Mouse (Mus musculus) forebrain, embryonic 14.5 days (tissue): ENCODE data around the gene Tmppe. TPM values are rescaled to one million over a fixed set of nuclear protein-coding genes. Genes with fewer than 3 reads are reported as not detected.

ENCODE experiments used
- ATAC-seq: fragments of 200-750 bp; cut with Nextera tagmentation; 2 replicates; pipeline ENCODE4 v1.8.0; 2017; ENCODE audit warnings: mild to moderate bottlenecking, moderate library complexity
- DNase-seq: peaks from one replicate; pipeline ENCODE4 v3.0.0-alpha.2; 2015; ENCODE audit warnings: low spot score
- H3K27ac ChIP-seq: fragments of 300-500 bp; sonication (generic); 2 replicates; pipeline ENCODE4 v1.5.1; 2014; ENCODE audit warnings: low read depth, mild to moderate bottlenecking, control low read depth, low read length, moderate library complexity
- H3K27me3 ChIP-seq: fragments of 300-500 bp; sonication (generic); replicated peaks from 2 replicates; pipeline ENCODE4 v1.6.1; 2014; ENCODE audit warnings: low read length, control low read depth, mixed read lengths; ENCODE audit not compliant: control insufficient read depth, insufficient read depth
- H3K36me3 ChIP-seq: fragments of 300-500 bp; sonication (generic); 2 replicates; pipeline ENCODE4 v1.6.1; 2014; ENCODE audit warnings: low read length, control low read depth; ENCODE audit not compliant: control insufficient read depth, insufficient read depth
- H3K4me1 ChIP-seq: fragments of 300-500 bp; sonication (generic); 2 replicates; pipeline ENCODE4 v1.6.1; 2014; ENCODE audit warnings: antibody characterized with exemption, low read length, control low read depth; ENCODE audit not compliant: control insufficient read depth, insufficient read depth
- H3K4me2 ChIP-seq: fragments of 300-500 bp; sonication (generic); 2 replicates; pipeline ENCODE4 v1.6.1; 2014; ENCODE audit warnings: mild to moderate bottlenecking, control low read depth, low read length
- H3K4me3 ChIP-seq: fragments of 300-500 bp; sonication (generic); 2 replicates; pipeline ENCODE4 v1.5.1; 2014; ENCODE audit warnings: low read depth, low read length, control low read depth
- H3K9ac ChIP-seq: fragments of 300-500 bp; sonication (generic); 2 replicates; pipeline ENCODE4 v1.6.1; 2014; ENCODE audit warnings: mild to moderate bottlenecking, low read length, control low read depth, moderate library complexity
- H3K9me3 ChIP-seq: fragments of 300-500 bp; sonication (generic); replicated peaks from 2 replicates; pipeline ENCODE4 v1.6.1; 2016; ENCODE audit warnings: low read length, control low read depth, mixed read lengths; ENCODE audit not compliant: control insufficient read depth
- WGBS: fragments of 180-500 bp; shearing (Covaris S2); extraction: QIAGEN DNeasy Blood & Tissue Kit; methylation state at CpG from one replicate; pipeline ENCODE4 v1.1.7; 2014; 5-methylcytosine and 5-hydroxymethylcytosine counted together
- polyA plus RNA-seq: library from polyadenylated mRNA; unstranded; fragments of >200 nt; fragmentation: Nextera tagmentation; extraction: Ambion mirVana; gene quantifications from 2 replicates; pipeline ENCODE4 v1.2.1, GENCODE M21; 2014

The Tmppe gene
- polyA plus RNA-seq, 1 experiment from 2014 or later, result 1.8 TPM

DNA sequence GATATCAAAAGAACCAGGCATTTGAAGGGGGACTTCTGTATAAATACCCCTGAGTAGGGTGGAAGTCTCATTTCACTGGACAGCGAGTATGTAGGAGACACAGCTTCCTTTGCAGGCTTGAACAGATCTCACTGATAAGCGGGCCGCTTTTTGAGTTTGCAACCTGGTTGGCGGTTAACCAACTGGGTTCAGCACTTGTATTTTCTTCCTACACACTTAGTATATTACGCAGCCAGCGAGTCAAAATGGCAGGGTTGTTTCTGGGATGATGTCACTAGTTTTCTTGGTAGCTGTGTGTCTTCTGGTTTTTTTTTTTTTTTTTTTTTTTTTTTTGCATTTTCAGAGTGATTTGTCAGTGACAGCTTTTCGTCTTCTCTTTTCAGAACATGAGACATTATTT lies 20.9 kb downstream of the Tmppe start:
- no peak for DNase-seq

DNA sequence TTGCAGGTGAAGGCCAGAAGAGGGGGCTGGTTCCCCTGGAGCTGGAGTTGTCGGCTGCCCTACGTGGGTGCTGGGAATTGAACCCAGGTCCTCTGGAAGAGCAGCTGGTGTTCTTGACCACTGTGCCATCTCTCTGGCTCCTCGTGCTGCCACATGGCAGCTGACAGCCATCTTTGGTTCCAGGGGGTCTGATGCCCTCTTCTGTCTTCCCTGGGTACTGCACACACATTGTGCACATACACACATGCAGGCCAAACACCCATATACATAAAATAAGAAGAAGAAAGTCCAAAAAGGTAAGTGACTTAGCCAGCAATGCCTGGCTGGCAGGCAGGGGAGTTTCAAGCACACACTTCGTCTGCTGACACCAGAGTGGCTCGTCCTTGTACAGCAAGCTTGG lies 24.7 kb downstream of the Tmppe start:
- H3K9me3 ChIP-seq, result no peaks in the 10 kb centered on the region
- H3K36me3 ChIP-seq, result 0 out of 2 replicates have a peak, but pooled peaks cover 6% of the 10 kb centered on the region
- H3K4me3 ChIP-seq, result no peak overlapping the region
- ATAC-seq (no peak), DNase-seq (no peak)
- no peak overlapping the region for H3K27ac ChIP-seq
- H3K27me3 ChIP-seq, result no peaks in the 10 kb centered on the region
- no peaks in the 10 kb centered on the region for H3K4me1 ChIP-seq
- 98% methylated on average over 5 of the region's 5 CpGs for WGBS
- no peak overlapping the region for H3K4me2 ChIP-seq
- H3K9ac ChIP-seq, result no peak overlapping the region

More for the DNA sequence above, 20.9 kb downstream of the Tmppe start:
- ATAC-seq, result no peak
- no peak overlapping the region for H3K27ac ChIP-seq
- no peak overlapping the region for H3K4me2 ChIP-seq
- no peaks in the 10 kb centered on the region for H3K4me1 ChIP-seq
- H3K4me3 ChIP-seq, result no peak overlapping the region
- 96% methylated on average over 7 of the region's 7 CpGs for WGBS
- no peaks in the 10 kb centered on the region for H3K27me3 ChIP-seq
- H3K36me3 ChIP-seq, result 0 out of 2 replicates have a peak, but pooled peaks cover 6% of the 10 kb centered on the region
- no peaks in the 10 kb centered on the region for H3K9me3 ChIP-seq
- no peak overlapping the region for H3K9ac ChIP-seq

DNA sequence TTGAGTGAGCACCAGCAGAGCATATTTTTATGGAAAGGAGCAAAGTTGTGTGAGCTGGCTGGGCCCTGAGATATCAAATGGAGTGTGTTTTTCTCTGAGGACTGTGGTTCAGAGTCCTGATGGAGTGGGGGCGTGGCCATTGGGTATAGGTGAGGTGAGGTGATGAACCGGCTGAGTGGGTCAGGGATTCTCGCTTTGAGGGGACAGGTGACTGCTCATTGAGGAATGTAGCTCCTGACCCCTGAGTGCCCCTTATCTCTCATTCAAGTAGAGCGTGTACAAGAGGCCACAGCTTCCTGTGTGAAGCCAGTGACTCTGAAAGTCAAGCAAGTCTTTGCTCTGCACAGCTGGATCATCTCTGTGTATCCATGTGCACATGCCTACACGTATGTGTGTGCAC lies 25.3 kb downstream of the Tmppe start:
- 90% methylated on average over 5 of the region's 5 CpGs for WGBS
- no peak for DNase-seq

DNA sequence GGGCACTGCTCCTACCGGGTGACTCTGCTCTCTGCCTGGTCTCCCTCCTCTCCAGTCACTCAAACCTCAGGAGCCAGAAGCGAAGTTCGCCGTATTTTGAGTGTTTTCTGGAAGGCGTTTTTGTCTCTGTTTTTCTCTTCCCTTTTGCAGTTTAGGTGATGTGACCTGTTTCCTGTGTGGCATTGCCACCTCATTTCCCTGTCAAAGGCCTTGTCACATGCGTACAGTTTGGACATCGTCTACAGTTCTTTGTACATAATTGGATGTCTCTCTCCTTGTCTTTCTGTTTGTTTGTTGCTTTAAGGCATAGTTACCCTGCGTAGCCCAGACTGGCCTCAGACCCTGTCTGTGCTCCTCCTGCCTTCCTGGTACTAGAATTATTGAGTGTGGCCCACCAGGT lies 26.5 kb downstream of the Tmppe start:
- DNase-seq, result no peak
- 0 out of 2 replicates have a peak, but pooled peaks cover 6% of the 10 kb centered on the region for H3K36me3 ChIP-seq
- 95% methylated on average over 8 of the region's 8 CpGs for WGBS

More for the DNA sequence above, 25.3 kb downstream of the Tmppe start:
- no peaks in the 10 kb centered on the region for H3K9me3 ChIP-seq
- H3K36me3 ChIP-seq, result 0 out of 2 replicates have a peak, but pooled peaks cover 6% of the 10 kb centered on the region
- no peak overlapping the region for H3K9ac ChIP-seq
- no peak overlapping the region for H3K4me2 ChIP-seq
- ATAC-seq, result no peak
- H3K4me1 ChIP-seq, result no peaks in the 10 kb centered on the region
- no peaks in the 10 kb centered on the region for H3K27me3 ChIP-seq
- no peak overlapping the region for H3K27ac ChIP-seq
- H3K4me3 ChIP-seq, result no peak overlapping the region

DNA sequence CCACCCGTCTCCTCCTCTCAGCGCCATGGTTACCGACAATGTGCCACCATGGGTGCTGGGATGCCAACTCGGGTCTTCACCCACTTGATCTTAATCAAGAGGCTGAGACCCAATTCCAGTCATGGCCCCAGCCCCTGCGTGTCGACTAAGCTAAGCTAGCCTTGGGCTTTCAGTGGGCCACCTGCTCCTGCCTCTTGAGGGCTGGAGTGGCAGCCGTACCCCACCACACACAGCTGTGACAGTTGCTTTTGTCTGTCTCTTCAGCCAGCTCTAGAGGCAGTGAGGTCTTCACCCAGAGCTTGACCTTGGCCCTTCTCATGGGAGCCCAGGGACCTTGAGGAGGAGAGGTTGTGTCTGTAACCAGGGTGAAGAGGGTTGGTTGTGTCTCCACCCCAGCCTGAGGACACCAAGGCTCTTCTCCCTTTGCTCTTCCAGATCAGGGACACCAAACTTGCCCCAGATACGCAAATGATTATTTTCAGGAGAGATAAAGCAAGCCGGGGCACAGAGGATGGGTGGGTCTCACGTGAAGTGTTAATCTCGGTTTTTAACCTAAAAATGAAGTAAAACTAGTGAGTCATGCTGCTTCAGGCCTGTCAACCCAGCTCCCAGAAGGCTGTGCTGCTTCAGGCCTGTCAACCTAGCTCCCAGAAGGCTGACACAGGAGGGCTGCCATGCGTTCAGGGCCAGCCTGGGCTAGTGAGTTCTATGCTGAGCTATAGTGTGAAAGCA lies 27.4 kb downstream of the Tmppe start:
- Histone ChIP-seq H3K9me3 (no peaks in the 10 kb centered on the region), H3K4me1 (no peaks in the 10 kb centered on the region), H3K27me3 (no peaks in the 10 kb centered on the region), H3K36me3 (0 out of 2 replicates have a peak, but pooled peaks cover 6% of the 10 kb centered on the region), H3K27ac (no peak overlapping the region), H3K4me2 (no peak overlapping the region), H3K4me3 (no peak overlapping the region), H3K9ac (no peak overlapping the region)
- WGBS, result 91% methylated on average over 12 of the region's 12 CpGs
- ATAC-seq (no peak), DNase-seq (no peak)

More for the DNA sequence above, 26.5 kb downstream of the Tmppe start:
- Histone ChIP-seq H3K27me3 (no peaks in the 10 kb centered on the region), H3K4me2 (no peak overlapping the region), H3K27ac (no peak overlapping the region), H3K9ac (no peak overlapping the region), H3K9me3 (no peaks in the 10 kb centered on the region), H3K4me1 (no peaks in the 10 kb centered on the region), H3K4me3 (no peak overlapping the region)
- no peak for ATAC-seq

DNA sequence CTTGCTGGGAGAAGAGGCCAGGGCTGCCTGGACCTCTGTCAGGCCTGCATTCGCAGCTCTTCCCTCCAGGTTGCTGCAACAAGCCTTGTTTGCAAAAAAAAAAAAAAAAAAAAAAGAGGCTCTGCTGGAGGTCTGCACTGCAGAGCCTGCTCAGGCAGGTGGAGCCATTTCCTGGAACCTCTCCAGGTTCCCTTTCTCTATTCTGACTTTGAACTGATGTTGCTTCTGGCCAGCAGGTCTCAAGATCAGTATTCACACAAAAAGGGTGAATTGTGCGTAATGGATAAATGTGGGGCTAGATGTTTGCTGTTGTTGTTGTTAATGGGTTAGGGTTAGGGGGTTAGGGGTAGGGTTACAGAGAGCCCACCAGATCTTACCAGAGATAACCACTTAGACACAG lies 34.8 kb downstream of the Tmppe start:
- 92% methylated on average over 2 of the region's 2 CpGs for WGBS
- Histone ChIP-seq H3K27me3 (no peaks in the 10 kb centered on the region), H3K4me3 (no peak overlapping the region), H3K36me3 (no peaks in the 10 kb centered on the region), H3K27ac (no peak overlapping the region), H3K9me3 (0 out of 2 replicates have a peak, but pooled peaks cover 5% of the 10 kb centered on the region), H3K9ac (no peak overlapping the region), H3K4me2 (no peak overlapping the region), H3K4me1 (no peaks in the 10 kb centered on the region)
- DNase-seq, result no peak
- no peak for ATAC-seq

DNA sequence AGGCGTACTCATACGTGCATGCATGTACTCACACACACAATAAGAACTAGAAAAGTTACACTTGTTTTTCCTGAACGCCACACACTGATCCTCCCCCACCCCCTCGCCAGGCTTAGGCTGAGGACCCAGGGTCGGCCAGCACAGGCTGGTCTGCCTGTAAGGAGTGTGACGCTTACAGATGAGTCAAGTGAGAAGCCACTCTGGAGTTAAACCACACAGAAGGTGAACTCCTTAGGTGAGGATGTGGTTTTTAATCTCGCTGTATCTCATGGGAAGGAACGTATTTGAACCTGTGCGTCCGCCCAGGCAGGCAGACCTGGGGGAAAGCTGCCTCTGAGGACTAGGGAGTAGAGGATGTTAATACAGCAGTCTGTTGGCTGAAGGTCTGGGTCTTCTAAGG lies 39.6 kb downstream of the Tmppe start:
- Histone ChIP-seq H3K27me3 (no peaks in the 10 kb centered on the region), H3K9ac (no peak overlapping the region), H3K27ac (no peak overlapping the region), H3K4me3 (no peak overlapping the region), H3K9me3 (0 out of 2 replicates have a peak, but pooled peaks cover 5% of the 10 kb centered on the region), H3K36me3 (no peaks in the 10 kb centered on the region), H3K4me2 (no peak overlapping the region), H3K4me1 (no peaks in the 10 kb centered on the region)
- no peak for ATAC-seq
- WGBS, result 89% methylated on average over 10 of the region's 10 CpGs
- no peak for DNase-seq

DNA sequence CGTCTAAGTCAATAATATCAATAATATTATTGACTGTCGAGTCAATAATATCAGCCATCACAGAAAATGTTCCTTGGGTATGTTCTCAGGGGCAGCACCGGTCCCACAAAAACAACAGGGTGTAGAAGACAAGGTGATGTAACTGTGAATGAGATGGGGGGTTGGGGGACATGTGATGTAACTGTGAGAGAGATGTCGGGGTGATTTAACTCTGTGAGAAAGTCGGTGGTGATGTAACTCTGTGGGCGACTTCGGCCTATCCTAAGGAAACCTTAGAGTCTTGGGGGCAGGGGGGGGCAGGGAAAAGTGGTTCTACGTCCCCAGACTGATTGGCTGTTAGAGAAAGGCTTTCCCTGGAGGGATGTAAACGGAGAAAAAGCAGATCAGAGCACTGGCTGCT lies 41.3 kb downstream of the Tmppe start:
- no peaks in the 10 kb centered on the region for H3K9me3 ChIP-seq
- H3K9ac ChIP-seq, result no peak overlapping the region
- H3K4me1 ChIP-seq, result no peaks in the 10 kb centered on the region
- ATAC-seq (no peak), DNase-seq (no peak)
- no peak overlapping the region for H3K4me3 ChIP-seq
- no peak overlapping the region for H3K4me2 ChIP-seq
- no peaks in the 10 kb centered on the region for H3K36me3 ChIP-seq
- H3K27ac ChIP-seq, result no peak overlapping the region
- 93% methylated on average over 9 of the region's 9 CpGs for WGBS
- no peaks in the 10 kb centered on the region for H3K27me3 ChIP-seq

DNA sequence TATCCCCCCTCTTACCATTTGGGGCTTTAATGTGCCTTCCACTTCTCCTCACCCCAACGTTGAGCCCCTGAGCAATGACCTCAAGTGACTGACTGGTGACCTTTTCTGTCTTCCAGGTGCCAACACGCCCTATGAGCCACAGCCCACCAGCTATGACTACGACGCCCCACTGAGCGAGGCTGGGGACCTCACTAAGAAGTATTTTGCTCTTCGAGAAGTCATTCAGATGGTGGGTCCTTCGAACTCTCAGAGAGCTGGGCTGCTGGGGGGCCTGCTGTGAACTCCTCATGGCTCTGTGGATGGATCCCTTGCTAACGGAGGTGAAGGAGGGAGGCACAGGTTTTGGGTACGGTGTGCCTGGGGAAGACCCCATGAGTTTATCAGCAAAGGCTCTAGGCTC lies 42.0 kb downstream of the Tmppe start:
- no peak for ATAC-seq
- WGBS, result 90% methylated on average over 9 of the region's 9 CpGs

More for the DNA sequence above, 42.0 kb downstream of the Tmppe start:
- DNase-seq, result no peak
- no peaks in the 10 kb centered on the region for H3K9me3 ChIP-seq
- no peak overlapping the region for H3K4me3 ChIP-seq
- H3K27ac ChIP-seq, result no peak overlapping the region
- H3K9ac ChIP-seq, result no peak overlapping the region
- no peak overlapping the region for H3K4me2 ChIP-seq
- H3K27me3 ChIP-seq, result no peaks in the 10 kb centered on the region
- no peaks in the 10 kb centered on the region for H3K4me1 ChIP-seq
- no peaks in the 10 kb centered on the region for H3K36me3 ChIP-seq
